Mouse (Mus musculus): ENCODE data around the gene Il20rb. TPM values are rescaled to one million over a fixed set of nuclear protein-coding genes. Genes with fewer than 3 reads are reported as not detected.

The Il20rb gene
- total and polyA plus RNA-seq, 2 experiments from 2014 or later: 2.3 to 2.4 TPM

DNA sequence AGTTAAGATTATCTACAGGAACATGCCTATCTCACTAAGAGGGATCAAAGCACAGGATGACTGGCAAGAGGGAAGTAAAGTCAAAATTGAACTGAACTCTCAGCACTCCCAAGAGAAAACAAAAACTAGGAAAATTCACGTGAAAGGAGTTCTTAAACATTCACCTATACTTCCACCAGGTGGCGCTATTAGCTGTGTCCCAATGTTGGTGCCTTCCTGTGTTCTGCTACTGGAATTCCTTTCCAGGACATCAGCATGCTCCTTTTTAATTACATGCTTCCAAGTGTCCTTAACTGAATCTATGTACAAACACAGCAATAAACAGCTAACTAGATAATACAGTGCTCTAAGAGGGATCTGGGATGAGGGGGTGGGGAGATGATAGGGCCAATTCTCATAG lies 34.0 kb upstream of the Il20rb start:
- Histone ChIP-seq H3K27me3 (ENCODE audit: insufficient read depth, low read length) (no peaks in the 10 kb centered on the region), H3K9ac (replicated peaks; ENCODE audit: low read length) (no peak overlapping the region), H3K27ac (no peak overlapping the region), H3K4me2 (ENCODE audit: low read depth, low read length) (no peak overlapping the region), H3K9me3 (ENCODE audit: low read length) (no peaks in the 10 kb centered on the region), H3K4me3 (ENCODE audit: low read length) (no peak overlapping the region), H3K4me1 (ENCODE audit: insufficient read depth, low read length) (no peaks in the 10 kb centered on the region), H3K36me3 (ENCODE audit: insufficient read depth, low read length) (no peaks in the 10 kb centered on the region)
- DNase-seq (ENCODE audit: low spot score): peak; percentile 87
- peak; percentile 86 for TF ChIP-seq CTCF (IDR thresholded peaks at IDR 0.05; ENCODE audit: low read depth)
- no peak for ATAC-seq
- 0% methylated on average over 2 of the region's 2 CpGs for WGBS

DNA sequence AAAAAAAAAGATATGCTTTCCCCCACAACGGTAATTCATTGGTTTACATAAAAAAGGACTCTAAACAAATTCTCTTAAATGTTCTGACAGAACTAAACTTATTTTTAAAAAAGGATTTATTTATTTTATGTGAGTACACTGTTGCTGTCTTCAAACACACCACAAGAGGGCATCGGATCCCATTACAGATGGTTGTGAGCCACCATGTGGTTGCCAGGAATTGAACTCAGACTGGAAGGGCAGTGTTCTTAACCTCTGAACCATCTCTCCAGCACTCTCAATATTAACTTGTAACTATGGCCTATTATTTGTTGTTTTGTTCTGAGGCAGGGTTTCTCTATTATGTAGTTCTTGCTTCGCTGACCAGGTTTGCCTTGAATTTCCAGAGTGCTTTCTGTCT lies 33.4 kb upstream of the Il20rb start:
- no peak overlapping the region for H3K4me2 ChIP-seq (ENCODE audit: low read depth, low read length)
- WGBS: 94% methylated on average over 3 of the region's 3 CpGs
- H3K27ac ChIP-seq: no peak overlapping the region
- no peaks in the 10 kb centered on the region for H3K4me1 ChIP-seq (ENCODE audit: insufficient read depth, low read length)
- no peaks in the 10 kb centered on the region for H3K36me3 ChIP-seq (ENCODE audit: insufficient read depth, low read length)
- no peak overlapping the region for H3K9ac ChIP-seq (replicated peaks; ENCODE audit: low read length)
- no peak overlapping the region for H3K4me3 ChIP-seq (ENCODE audit: low read length)
- no peaks in the 10 kb centered on the region for H3K9me3 ChIP-seq (ENCODE audit: low read length)
- ATAC-seq (no peak), DNase-seq (ENCODE audit: low spot score) (no peak)
- H3K27me3 ChIP-seq (ENCODE audit: insufficient read depth, low read length): no peaks in the 10 kb centered on the region
- TF ChIP-seq CTCF (IDR thresholded peaks at IDR 0.05; ENCODE audit: low read depth): peak; percentile 40

DNA sequence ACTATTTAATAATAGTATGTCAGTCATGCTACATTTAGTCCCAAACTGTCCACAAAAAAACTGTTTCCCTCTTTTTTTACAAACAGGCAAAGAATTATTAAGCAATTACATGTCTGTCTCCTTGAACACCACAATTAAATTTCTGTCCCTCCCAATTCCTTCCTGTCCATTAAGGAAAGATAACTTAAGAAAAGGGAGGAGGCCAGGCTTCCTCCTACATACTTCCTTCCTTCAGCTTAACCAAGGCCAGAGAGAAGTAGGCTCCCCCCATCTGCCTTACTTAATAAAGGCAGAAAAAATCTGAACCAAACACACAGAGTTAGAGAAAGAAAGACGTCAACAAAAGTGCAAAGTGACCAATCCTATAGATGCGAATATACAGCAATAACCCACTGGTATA lies 21.0 kb upstream of the Il20rb start:
- ATAC-seq: no peak
- H3K4me1 ChIP-seq (ENCODE audit: insufficient read depth, low read length): no peaks in the 10 kb centered on the region; the same call in 1 of the 2 replicates
- no peaks in the 10 kb centered on the region; the same call in 1 of the 2 replicates for H3K36me3 ChIP-seq (ENCODE audit: insufficient read depth, low read length)
- no peak for TF ChIP-seq CTCF (IDR thresholded peaks at IDR 0.05; ENCODE audit: low read depth)
- no peak overlapping the region for H3K4me3 ChIP-seq (ENCODE audit: low read length)
- WGBS: 83% methylated on average over 2 of the region's 2 CpGs
- DNase-seq (ENCODE audit: low spot score): no peak
- no peaks in the 10 kb centered on the region for H3K27me3 ChIP-seq (ENCODE audit: insufficient read depth, low read length)
- no peak overlapping the region for H3K4me2 ChIP-seq (ENCODE audit: low read depth, low read length)
- H3K9ac ChIP-seq (replicated peaks; ENCODE audit: low read length): no peak overlapping the region
- no peak overlapping the region for H3K27ac ChIP-seq
- H3K9me3 ChIP-seq (ENCODE audit: low read length): no peaks in the 10 kb centered on the region

DNA sequence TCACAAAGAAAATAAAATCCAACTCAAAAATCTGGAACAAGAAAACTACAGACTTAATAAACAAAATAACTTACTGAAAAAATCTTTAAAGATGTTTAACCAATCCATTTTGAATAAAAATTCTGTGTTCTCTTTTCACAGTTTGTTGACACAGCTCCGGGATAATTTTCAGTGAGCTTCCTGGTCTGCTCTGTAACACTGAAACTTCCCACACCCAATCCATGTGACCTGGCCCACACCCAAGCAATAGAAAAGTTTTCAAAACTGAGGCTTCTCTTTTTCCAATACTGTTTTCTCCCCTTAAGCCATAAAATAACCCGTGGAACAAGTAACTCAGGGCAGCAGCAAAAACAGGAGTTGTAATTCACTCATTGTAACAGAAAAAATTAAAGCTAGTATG lies 20.1 kb upstream of the Il20rb start:
- H3K4me2 ChIP-seq (ENCODE audit: low read depth, low read length): no peak overlapping the region
- no peak for DNase-seq (ENCODE audit: low spot score)
- no peaks in the 10 kb centered on the region; the same call in 1 of the 2 replicates for H3K36me3 ChIP-seq (ENCODE audit: insufficient read depth, low read length)
- H3K27ac ChIP-seq: no peak overlapping the region
- no peaks in the 10 kb centered on the region; the same call in 1 of the 2 replicates for H3K4me1 ChIP-seq (ENCODE audit: insufficient read depth, low read length)
- H3K9ac ChIP-seq (replicated peaks; ENCODE audit: low read length): no peak overlapping the region
- WGBS: 56% methylated on average over 2 of the region's 2 CpGs
- TF ChIP-seq CTCF (IDR thresholded peaks at IDR 0.05; ENCODE audit: low read depth): no peak
- H3K27me3 ChIP-seq (ENCODE audit: insufficient read depth, low read length): no peaks in the 10 kb centered on the region
- no peak overlapping the region for H3K4me3 ChIP-seq (ENCODE audit: low read length)
- no peak for ATAC-seq
- H3K9me3 ChIP-seq (ENCODE audit: low read length): no peaks in the 10 kb centered on the region

DNA sequence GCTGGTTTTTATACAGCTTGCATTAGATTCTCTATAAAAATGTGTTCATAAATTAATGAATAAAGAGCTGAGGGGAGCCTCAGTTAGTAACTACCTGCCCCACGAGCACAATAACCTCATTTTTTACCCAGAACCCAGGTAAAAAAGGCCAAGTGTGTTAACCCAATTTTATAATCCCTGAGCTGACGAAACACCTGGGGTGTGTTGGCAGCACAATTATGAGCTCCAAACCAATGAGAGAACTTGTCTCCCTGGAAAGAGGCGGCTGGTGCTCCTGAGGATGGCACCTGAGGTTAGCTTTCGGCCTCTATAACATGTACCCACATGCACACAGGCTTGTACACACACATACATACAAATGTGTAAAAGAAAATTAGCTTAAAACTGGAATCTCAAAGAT lies 18.9 kb upstream of the Il20rb start:
- no peaks in the 10 kb centered on the region for H3K4me1 ChIP-seq (ENCODE audit: insufficient read depth, low read length)
- H3K4me2 ChIP-seq (ENCODE audit: low read depth, low read length): 0 out of 2 replicates have a peak overlapping the region, but pooled peaks have one; percentile 1
- no peak for DNase-seq (ENCODE audit: low spot score)
- no peak for TF ChIP-seq CTCF (IDR thresholded peaks at IDR 0.05; ENCODE audit: low read depth)
- no peaks in the 10 kb centered on the region; the same call in 1 of the 2 replicates for H3K36me3 ChIP-seq (ENCODE audit: insufficient read depth, low read length)
- H3K9me3 ChIP-seq (ENCODE audit: low read length): no peaks in the 10 kb centered on the region
- no peak for ATAC-seq
- no peak overlapping the region for H3K9ac ChIP-seq (replicated peaks; ENCODE audit: low read length)
- no peak overlapping the region for H3K27ac ChIP-seq
- 90% methylated on average over 4 of the region's 4 CpGs for whole genome bisulfite sequencing
- H3K27me3 ChIP-seq (ENCODE audit: insufficient read depth, low read length): no peaks in the 10 kb centered on the region
- no peak overlapping the region for H3K4me3 ChIP-seq (ENCODE audit: low read length)

DNA sequence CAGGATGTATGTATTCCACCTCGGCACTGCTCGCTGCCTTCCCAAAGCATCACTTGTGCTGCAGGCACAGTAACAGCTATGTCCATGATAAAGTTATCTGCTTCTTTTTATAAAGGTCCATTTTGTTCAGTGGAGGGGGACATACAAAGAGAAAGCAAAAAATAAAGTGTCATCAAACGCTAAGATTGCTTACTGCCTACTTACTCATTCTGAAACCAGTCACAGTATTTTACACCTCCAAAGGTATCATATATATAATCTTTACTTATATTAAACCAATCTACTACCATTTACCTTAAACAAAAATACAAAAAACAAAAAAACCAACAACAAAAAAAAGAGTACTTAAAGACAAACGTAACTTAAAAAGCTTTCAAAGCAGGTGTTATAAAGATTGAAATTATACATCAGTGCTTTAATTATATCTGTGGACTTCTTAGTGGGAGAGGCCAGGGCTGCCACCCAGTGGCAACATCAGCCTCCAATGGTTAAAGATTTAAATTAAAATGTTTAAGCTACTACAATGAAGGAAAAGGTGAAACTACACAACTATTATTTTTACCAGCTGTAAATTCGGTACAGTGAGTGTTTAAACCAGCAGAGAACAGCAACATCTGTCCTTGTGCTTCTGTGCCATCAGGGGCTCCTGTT lies 7.1 kb upstream of the Il20rb start:
- DNase-seq (ENCODE audit: low spot score) (no peak), ATAC-seq (no peak)
- H3K9ac ChIP-seq (replicated peaks; ENCODE audit: low read length): no peak overlapping the region
- no peaks in the 10 kb centered on the region for H3K9me3 ChIP-seq (ENCODE audit: low read length)
- WGBS: 84% methylated on average over 5 of the region's 5 CpGs
- H3K27me3 ChIP-seq (ENCODE audit: insufficient read depth, low read length): no peaks in the 10 kb centered on the region
- peak; percentile 40; the same call in 1 of the 2 replicates for TF ChIP-seq CTCF (IDR thresholded peaks at IDR 0.05; ENCODE audit: low read depth)
- no peak overlapping the region for H3K4me2 ChIP-seq (ENCODE audit: low read depth, low read length)
- H3K36me3 ChIP-seq (ENCODE audit: insufficient read depth, low read length): no peaks in the 10 kb centered on the region
- H3K27ac ChIP-seq: no peak overlapping the region
- H3K4me3 ChIP-seq (ENCODE audit: low read length): no peak overlapping the region
- no peaks in the 10 kb centered on the region for H3K4me1 ChIP-seq (ENCODE audit: insufficient read depth, low read length)

DNA sequence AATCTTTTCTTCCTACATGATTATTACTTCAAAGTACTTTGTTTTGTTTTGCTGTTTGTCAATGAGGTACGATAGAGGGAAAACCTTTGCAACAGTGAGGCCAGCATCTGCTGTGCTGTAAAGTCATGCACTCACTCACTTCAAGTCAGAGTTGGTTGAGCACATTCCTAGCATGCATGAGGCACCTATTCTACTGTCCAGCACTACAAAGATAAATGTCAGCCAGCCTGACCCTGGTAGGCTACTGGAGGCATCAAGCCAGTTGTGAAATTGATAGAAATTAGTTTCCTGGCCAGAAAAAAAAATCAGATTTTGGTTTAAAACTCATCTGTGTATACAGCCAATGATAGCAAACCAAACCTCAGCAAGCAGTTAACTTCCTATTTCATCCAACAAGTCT lies 4.8 kb upstream of the Il20rb start:
- no peak for DNase-seq (ENCODE audit: low spot score)
- H3K9me3 ChIP-seq (ENCODE audit: low read length): no peaks in the 10 kb centered on the region
- no peak for ATAC-seq
- H3K4me2 ChIP-seq (ENCODE audit: low read depth, low read length): no peak overlapping the region
- no peak overlapping the region for H3K4me3 ChIP-seq (ENCODE audit: low read length)
- H3K27ac ChIP-seq: no peak overlapping the region
- H3K27me3 ChIP-seq (ENCODE audit: insufficient read depth, low read length): no peaks in the 10 kb centered on the region
- no peaks in the 10 kb centered on the region for H3K4me1 ChIP-seq (ENCODE audit: insufficient read depth, low read length)
- no peak overlapping the region for H3K9ac ChIP-seq (replicated peaks; ENCODE audit: low read length)
- no peaks in the 10 kb centered on the region for H3K36me3 ChIP-seq (ENCODE audit: insufficient read depth, low read length)
- TF ChIP-seq CTCF (IDR thresholded peaks at IDR 0.05; ENCODE audit: low read depth): no peak
- WGBS: 92% methylated on average over 1 of the region's 1 CpGs
